Mouse (Mus musculus): ENCODE measurements around the gene Ccdc106. TPM values are rescaled to one million over a fixed set of nuclear protein-coding genes. Genes with fewer than 3 reads are reported as not detected.

Ccdc106 gene
- total RNA-seq, 2 experiments from 2014 or later, result 0.80 to 0.91 TPM

DNA sequence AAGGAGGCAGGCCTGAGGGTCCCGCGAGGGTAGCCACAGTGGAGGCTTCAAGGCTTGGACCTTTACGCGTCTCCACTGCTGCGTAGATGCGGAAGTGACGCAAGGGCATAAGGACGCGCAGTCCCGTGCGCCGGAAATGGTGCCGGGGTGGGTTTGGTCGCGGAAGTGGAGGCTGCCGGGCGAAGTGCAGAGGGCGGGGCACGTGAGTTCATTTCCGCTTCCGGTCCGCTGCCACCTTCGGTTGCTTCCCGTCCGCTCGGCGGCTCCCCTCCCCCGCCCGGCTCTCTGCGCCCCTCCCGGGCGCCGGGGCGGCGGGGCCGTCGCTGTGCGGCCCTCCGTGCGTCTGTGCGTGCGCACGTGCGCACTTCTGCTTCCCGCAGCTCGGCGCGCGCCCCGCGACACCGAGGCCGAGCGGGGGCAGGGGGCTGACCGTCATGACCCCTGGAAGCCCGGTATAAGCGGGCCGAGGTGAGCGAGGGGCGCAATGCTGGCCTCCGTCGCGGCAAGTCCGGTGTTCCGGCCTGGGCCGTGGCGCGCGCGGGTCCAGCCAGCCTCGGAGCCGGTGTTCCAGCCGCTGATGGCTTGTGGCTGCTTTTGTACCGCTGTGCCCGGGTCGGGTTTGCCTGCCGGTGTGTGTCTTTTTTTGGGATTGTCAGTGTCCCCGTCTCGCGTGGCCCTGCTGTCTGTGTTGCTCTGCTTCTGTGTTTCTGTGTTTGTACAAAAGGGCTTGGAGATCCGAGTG, 59.8 kb downstream of the Ccdc106 start, which contains the start of gene Epn1:
Gene Epn1 (plus strand): TSS at position 226 of the 742 bp plus-strand sequence.
- peak; percentile 93 to 98 for DNase-seq (ENCODE audit: low spot score in 2 of 2)

DNA sequence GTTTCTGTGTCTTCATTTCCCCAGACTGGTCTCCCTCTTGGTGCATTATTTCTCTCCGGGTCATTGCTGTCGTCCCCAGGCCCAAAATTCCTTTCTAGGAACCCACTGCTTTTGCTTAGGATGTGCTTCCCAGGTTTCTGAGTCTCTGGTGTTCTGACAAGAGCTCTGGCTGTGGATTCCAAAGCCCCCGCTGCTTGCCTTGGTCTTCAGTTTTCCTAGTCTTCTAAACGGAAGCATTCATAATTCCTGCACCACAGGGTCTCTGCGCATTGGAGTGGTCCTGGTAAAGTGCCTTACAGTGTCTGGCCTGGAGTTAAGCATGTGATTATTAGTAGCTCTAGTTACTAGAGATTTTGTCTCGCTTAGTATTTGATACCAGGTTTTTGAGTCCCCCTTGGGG, 60.5 kb downstream of the Ccdc106 start:
- DNase-seq (ENCODE audit: low spot score in 2 of 2), result no peak

DNA sequence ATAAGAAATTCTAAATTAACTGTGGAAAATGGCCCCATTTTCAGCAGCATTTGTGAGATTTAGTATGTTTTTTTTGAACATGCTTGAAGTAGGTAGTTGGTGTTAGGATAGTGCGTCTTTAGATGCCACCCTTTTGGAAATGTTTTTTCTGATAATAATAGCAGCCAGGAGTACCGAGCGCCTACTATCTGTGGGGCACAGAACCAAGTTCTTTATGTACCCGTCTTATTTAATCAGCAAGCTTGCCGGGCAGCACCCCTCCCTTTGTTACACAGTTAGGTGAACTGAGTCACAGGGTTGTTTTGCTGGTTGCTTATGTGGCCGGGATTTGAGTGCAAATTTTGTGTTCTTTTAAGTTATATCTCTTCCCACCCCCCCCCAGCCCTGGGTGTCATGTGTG, 60.9 kb downstream of the Ccdc106 start:
- DNase-seq (ENCODE audit: low spot score in 2 of 2), result no peak

DNA sequence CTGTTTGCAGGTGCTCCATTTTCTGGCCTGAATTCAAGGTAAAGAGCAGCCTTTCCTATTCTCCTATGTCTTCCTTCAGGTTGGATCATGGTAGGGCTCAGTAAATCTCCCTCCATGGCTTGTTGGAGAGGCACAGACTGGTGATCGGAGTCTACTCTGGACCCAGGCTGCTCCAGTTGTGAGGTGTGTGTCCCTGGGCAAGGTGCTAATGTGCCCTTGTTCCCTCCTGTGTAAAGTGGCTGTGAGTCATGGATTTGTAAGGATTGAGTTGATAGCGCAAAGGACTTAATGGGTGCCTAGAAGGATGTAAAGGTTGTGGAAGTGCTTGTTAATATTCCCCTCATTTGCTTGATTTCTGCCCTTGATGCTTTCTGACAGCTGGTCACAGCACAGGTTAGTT, 61.6 kb downstream of the Ccdc106 start:
- DNase-seq (ENCODE audit: low spot score in 2 of 2), result no peak

DNA sequence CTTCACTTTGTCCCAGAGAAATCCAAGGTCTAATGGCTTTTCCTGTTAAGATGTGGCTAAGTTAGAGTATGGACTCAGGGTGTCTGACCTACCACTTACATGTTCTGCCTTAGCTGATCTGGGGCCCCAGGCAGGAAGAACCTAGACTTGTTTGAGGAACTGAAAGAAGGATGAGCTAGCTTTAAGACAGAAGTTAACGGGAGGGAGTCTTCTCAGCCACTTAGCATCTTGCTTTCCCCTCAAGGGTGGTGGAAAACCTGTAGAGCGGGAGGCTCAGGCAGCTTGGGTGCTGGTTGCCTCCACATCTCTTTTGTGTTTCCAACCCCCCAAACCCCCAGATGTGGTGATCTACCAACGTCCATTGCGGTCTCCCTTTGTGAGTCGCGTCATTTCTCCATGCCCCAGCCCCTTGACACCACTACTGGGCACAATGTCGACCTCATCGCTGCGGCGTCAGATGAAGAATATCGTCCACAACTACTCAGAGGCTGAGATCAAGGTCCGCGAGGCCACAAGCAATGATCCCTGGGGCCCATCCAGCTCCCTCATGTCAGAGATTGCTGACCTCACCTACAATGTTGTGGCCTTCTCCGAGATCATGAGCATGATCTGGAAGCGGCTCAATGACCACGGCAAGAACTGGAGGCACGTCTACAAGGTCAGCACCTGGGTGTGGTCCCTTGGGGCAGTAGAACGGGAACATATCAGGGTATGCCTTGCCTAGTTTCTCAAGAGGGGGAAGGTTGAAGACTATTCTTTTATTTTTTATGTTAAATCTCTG, 63.2 kb downstream of the Ccdc106 start:
- DNase-seq (ENCODE audit: low spot score in 2 of 2), result no peak

DNA sequence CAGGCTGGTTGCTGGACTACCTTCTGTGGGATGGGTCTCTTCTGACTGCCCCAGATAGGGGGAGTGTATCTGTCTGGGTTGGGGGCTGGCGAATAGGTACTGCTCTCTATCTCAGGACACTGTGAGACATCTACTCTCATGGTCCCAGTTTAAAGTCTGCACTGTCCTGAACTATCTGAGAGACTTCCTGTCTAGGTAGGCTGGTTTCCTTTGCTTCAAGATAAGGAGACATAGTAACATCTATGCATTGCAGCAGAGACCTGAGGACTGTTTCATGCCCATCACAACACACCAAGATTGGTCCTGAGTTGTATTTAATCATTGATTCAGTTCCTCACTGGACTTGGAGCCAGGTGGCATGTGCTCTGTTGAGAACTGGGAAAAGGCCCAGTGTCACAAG, 65.2 kb downstream of the Ccdc106 start:
- DNase-seq (ENCODE audit: low spot score in 2 of 2), result no peak

DNA sequence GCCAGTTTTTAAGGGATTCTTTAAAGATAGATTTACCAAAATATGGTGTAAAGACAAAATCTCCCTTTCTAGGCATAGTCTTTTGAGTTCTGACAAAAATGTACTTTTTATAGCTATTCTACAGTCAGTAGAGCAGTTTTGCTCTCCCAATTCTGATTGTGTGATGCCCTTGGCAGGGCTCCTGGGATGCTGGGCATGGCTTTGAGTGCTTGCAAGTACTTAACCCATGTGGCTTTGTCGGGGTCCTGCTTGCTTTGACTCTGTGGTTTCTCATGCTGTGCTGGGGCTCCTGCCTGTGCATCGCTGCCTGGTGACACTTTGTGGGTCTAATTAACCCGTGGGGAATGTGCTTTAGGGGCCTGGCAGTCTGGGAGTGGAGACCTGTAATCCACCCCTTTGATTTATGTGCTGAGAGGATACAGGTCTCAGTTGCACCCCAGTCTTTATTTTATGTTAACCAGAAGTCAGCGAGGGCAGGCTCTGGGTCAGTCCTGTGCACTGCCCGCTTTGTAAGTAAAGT, 66.6 kb downstream of the Ccdc106 start:
- no peak for DNase-seq (ENCODE audit: low spot score in 2 of 2)

DNA sequence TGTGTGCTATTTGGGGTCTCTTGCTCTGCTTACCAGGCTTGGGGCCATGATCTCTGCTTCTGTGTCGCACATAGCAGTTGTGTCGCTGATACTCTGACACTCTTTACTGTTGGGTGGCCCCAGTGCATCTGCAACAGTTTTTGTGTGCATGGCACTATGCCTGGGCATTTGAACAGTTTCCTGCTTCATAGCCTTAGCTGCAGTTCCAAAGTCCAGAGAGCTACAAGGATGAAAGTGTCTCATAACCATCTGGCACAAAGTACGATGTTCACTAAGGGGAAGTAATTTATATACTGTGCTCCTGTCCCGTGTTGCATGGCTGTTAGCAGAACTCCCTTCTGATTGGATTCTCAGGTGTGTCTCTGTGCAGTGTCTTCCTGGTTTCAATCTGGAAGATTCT, 67.5 kb downstream of the Ccdc106 start:
- DNase-seq (ENCODE audit: low spot score in 2 of 2), result no peak

DNA sequence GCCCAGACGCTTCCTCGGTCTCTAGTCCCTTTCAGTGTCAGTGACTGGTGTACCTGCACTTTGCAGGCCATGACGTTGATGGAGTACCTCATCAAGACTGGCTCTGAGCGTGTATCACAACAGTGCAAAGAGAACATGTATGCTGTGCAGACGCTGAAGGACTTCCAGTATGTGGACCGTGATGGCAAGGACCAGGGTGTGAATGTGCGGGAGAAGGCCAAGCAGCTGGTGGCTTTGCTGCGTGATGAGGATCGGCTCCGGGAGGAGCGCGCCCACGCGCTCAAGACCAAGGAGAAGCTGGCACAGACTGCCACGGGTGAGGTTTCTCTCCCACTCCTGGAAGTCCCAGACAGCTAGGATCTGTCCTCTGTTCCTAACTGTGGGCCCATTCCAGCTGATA, 69.5 kb downstream of the Ccdc106 start:
- DNase-seq (ENCODE audit: low spot score in 2 of 2), result no peak

DNA sequence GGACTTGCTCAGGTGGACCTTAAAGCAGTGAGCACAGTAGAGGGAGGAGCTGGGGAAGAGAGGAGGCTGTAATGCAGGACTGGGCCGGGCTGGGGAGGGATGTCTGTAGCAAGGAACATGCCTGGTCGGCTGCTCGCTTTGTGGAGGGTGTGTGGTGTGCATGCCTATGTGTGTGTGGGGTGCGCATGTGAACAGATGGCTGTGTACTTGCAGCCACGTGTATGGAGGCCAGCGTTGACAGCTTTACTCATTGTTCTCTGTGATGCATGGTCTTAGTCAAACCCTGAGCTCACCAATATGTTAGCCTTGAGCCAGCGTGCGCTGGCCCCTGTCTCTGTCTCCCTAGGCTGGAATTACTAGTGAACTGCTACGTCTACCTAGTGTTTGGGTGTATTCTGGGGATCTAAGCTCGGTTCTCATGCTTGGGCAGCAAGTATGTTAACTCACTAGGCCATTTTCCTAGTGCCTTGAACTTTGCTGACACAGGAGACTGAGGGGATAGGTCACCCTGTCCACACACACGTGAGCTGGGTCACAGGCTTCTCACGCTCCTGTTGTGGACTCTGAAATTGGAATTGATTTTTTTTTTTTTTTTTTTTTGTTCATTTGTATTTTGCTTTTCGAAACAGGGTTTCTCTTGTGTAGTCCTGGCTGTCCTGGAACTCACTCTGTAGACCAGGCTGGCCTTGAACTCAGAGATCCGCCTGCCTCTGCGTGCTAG, 70.8 kb downstream of the Ccdc106 start:
- DNase-seq (ENCODE audit: low spot score in 2 of 2), result no peak

DNA sequence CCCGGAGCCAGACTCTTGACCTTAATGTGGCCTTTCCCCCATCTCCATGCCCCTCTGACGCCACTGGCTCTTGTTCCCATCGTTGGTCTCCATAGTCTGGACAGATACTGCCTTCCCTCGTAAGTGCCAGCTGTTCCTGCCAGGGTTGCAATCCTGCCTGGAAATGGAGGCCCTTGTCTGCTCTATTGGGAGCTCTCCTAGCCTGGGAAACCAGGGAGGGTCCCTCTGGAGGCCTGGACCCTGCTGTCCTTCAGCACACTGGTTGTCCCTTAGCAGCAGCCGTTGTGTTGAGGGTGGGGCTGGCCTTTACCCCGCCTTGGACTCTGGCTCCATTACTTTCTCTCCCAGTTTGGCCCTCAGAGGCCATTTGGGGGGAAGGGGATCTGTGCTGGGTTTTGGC, 72.0 kb downstream of the Ccdc106 start:
- no peak for DNase-seq (ENCODE audit: low spot score in 2 of 2)

DNA sequence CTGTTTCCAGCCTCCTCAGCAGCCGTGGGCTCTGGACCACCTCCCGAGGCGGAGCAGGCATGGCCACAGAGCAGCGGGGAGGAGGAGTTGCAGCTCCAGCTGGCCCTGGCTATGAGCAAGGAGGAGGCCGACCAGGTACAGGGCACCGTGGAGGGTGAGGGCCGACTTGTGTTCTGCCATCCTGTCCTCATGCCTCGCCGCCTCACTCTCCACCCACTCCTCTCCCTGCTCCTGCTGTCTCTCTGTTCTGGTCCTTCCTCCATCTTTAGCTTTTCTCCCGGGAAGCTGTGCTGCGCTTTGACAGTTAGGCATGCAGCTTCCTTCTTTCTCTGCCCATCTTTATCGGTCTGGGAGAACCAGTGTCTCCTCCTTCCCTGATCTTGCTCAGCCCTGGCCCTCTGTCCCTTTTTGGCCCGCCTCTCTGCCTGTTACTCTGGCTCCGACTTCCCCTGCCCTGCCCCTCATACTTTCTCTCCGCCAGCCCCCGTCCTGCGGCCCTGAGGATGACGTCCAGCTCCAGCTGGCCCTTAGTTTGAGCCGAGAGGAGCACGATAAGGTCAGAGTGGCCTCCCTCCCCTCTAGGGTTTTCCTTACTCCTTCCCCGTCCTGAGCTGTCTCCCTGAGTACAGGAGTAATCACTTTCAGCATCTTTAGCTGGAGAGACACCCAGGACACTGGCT, 72.6 kb downstream of the Ccdc106 start:
- no peak for DNase-seq (ENCODE audit: low spot score in 2 of 2)

DNA sequence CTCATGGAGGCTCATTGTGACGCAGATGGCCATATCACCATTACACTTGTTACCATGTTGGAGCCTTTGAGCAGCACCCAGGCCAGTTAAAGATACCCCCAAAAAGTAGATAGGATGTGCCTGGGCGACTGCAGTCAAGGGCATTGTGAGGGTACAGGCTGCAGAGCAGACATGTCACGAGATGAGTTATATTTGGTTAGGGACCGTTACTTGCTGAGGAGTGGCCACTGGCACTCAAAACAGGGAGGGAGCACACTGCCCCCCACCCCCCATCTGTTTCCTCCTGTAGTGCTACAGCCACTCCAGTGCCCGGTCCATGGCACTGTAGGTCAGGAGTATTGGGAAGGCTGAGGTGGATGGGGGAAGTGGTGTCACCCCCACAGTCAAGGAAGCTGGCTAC, 78.4 kb downstream of the Ccdc106 start:
- no peak for DNase-seq (ENCODE audit: low spot score in 2 of 2)

DNA sequence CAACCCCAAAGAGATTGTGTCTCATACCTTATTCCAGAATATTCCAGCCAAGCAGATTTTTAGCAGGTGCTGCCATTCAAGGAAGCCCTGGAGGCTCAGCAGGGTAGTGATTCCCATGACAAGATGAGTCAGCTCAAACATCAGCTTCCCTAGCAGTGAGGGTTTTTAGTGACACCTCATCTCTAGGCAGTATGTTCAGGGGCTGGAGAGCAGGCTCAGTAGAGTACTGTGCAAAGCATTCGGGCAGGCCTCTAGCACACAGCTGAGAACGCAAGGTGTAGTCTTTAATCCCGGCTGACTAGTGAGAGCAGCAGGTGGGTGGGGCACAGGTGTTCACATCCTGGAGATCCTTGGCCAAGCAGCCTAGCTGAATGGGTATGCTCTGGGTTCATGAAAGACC, 79.4 kb downstream of the Ccdc106 start:
- no peak for DNase-seq (ENCODE audit: low spot score in 2 of 2)

DNA sequence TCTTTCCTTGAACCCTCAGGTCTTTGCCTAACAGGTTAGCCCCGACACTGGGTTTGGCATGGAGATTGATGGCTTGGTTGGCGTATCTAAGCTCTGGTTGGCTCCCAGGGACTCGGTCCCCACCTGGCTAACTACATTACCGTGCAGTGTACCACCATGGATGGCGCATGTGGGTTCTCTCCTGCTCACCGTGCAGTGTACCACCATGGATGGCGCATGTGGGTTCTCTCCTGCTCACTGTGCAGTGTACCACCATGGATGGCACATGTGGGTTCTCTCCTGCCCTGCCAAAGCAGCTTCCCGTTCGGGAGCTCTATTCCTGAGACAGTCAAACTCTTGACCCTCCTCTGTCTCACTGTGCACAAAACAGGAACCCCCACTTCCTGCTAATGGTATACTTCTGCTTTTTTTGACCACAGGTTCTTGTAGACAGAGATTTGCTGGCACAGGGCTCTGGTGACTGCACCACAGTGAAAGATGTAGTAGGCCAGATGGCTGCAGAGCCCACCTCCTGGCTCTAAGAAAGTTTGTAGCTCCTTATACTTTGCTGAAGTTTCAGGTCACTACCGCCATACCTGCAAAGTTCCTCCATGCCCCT, 80.8 kb downstream of the Ccdc106 start:
- no peak for DNase-seq (ENCODE audit: low spot score in 2 of 2)

DNA sequence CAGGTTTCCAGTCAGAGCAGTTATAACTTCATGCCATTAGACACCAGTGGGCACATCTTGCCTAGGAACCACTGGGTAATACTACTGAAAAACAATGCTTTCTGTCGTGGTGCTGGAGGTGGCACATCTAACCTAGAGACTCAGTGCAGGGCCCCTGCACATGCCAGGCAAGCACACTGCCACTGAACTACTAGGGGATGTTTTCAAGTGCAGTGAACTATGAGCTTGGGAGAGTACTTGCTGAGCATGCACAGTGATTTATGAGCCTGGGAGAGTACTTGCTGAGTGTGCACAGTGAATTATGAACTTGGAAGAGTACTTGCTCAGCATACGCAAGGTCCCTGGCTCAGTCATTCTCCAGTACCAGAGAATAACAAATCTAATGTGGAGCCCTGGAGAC, 82.2 kb downstream of the Ccdc106 start:
- no peak for DNase-seq (ENCODE audit: low spot score in 2 of 2)

DNA sequence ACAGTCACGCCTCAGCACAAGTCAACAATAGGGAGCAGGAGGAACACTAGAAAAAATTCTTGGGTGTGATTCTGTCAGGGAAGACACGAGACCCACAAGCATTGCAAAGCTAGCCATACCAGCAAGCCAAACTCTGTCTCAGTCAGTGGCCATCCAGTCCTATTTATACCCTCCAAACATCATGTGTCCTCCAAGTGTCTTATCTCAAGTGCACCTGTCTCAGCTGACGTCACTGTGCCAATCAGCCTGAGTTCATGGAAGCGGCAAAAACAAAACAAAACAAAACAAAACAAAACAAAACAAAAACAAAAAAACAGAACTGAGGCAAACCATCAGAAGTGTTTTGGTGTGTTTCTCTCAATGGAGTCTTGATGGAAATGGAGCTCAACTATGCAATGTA, 87.9 kb downstream of the Ccdc106 start:
- DNase-seq (ENCODE audit: low spot score in 2 of 2), result no peak

DNA sequence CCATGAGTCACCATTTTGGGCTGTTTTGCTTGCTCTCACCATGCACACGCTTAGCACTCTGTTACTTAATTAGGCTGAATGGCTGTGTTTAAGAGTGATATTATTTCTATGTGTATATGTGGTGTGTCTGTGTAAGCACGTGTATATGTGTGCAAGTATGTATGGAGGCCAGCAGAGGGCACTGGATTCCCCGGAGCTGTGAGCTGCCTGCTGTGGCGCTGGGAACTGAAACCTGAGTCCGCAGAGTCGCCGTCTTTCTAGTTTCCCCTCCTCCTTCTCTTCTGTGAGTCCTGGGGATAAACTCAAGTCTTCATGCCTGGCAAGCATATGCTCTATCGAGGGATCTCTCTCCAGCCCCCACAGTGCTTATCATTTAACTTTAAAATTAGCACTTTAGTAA, 88.9 kb downstream of the Ccdc106 start:
- no peak for DNase-seq (ENCODE audit: low spot score in 2 of 2)

Data from gastrocnemius, postnatal 4 days (tissue).